Mouse (Mus musculus): ENCODE measurements around the gene Tceanc2.

Gene Tceanc2

DNA sequence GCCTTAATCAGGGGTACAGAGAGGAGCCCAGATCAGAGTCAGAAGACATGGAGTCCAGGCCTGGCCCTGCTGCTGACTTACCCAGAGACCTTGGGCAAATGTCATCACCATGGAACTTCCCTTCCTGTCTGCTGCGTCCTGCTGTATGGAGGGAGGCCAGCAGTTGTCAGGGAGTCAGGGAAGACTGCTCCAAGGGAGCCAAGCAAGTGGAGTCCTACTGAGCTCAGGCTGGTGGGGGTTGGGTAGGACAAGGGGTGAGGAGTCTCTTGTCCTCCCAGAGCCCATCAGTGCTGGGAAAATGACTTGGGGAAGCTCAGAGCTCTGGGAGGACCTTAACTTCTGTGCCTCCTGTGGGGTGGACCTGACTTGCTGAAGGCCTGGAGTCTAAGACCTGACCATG lies 94.6 kb downstream of the Tceanc2 start:
- DNase-seq (ENCODE audit: low read depth): no peak
